Mouse (Mus musculus): ENCODE measurements around the gene Arl3.

DNA sequence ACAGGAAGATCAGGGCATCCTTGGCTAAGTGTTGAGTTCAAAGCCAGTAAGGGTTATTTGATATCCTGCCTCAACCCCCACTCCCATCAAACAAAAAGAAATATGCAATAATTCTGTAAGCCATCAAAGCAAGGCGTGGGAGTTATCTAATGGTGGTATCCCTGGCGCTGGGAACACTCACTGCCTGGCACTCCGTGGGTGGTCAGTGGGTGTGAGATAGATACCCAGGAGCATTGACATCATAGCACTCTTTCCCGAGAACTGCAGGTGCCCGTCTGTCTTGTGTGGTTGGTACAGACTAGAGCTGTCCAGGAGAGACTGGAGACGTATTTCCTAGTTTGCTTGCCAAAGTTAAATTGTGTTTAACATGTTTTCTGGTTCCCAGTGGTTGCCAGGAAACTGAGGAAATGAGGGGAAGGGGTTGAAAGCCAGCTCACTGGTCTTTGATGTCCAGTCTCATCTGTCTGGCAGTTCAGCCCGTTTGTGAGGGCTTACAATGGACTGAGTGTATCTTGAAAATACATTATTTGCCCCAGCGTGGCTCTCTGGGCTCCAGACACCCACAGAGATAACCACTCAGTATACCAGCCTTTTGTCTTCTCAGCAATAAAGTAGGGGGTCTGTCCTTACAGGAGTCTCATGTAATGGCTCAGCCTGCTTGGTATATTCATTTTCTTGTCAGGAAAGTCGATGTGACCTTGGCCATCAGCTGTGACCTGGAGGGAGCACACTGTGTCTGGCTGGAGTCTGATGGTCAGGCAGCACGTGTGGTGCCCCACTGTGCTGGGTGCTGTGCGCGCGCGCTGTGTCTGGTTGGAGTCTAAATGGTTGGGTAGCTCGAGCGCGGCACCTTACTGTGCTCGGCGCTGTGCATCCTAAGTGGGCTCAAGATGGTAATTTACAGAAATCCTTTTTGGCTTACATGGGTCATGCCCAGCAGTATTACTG, 48.5 kb upstream of the Arl3 start:
- TF ChIP-seq CTCF (IDR thresholded peaks at IDR 0.05; ENCODE audit: borderline replicate concordance, extremely low read depth, insufficient read depth, insufficient read length) (no peak), POLR2A (IDR thresholded peaks at IDR 0.05; ENCODE audit: borderline replicate concordance, extremely low read depth, insufficient read depth, insufficient read length, poor library complexity, severe bottlenecking) (no peak)
